Mouse (Mus musculus) c-Kit-negative CD71-positive TER-119-positive erythroid progenitor cells, embryonic 14.5 days (primary cell): Measurements from ENCODE around the gene Gm8978.
"Not testable (repeated sequence)": the region's sequence is repeated elsewhere in the genome, so short reads cannot be mapped to it uniquely, and the experiment has no call there.

Experiments
- DNase-seq: peaks from one replicate; pipeline ENCODE4 v3.0.0-alpha.2; 2013; ENCODE audit warnings: low read depth, low spot score

Gene Gm8978

DNA sequence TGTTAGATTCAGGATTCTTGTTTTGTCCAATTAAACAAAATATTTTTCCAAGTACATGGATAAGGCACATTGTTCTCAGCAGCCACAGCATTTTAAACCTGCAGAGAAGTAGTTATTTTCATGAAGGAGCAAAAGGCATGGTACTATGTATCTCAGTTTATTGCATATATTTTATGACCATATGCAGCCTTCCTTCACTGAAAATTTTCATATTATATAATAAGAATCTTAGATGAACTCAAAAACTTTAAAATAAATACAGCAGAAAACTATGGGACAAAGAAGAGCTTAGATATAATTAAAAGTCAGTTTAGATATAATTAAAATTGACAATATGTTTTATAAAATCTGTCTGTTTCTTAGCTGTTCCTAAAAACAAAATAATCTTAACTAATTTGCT, at the start of gene Gm8978:
Gene Gm8978, minus strand, starts transcription at position 101 of the 400 bp plus-strand sequence.
- not testable (repeated sequence) for DNase-seq

DNA sequence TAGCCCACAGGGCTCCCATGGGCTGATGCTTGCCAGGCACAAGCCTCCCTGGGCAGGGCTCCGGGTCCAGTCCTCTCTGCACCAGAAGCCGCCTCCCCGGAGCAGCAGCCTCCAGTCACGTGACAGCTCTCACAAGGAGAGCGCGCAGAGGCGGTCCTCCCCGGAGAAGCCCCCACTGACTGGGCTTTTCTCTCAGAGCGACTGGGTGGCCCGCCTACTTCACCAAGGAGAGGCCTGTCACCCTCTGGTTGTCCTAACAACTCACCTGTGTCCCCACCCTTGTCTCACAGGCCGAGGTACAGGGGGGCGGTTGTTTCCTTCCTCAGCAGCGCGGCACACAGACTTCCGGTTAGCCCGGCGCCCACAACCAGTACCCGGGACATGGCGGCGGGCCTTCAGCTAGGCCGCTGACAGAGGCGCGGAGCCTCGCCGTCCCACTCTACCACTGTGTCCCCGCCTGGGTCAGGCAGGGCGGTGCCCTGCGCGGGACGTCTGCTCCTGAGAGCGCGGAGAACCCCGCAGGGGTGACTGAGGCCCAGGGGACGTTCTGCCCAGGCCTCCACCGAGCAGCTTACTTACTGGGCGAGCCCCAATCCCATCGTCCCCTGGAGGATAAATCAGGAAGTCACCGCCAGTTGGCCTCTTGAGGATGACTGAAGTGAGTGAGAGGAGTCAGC, 35.3 kb downstream of the Gm8978 start:
- not testable (repeated sequence) for DNase-seq

DNA sequence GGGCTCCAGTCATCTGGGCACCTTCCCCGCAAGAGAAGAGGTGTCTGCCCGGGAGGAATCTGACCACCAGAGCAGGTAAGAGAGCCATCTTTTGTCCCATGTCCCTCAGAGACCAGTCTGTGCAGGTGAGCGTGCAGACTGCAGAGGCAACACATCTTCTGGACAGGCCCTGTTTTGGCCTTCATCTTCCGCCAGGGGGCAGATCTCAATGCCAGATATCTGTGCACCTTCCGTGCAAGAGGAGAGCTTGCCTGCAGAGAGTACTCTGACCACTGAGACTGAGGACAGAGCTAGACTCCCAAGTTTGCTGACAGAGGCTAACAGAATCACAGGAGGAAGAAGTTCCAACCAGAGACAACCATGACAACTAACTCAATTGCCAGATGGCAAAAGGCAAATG, 56.5 kb downstream of the Gm8978 start:
- DNase-seq = not testable (repeated sequence)
